Mouse (Mus musculus) brain, embryonic 14.5 days (tissue): ENCODE results near the gene Grb10.

Experiments
- CTCF ChIP-seq: fragments of 200-500 bp; IDR thresholded peaks from 2 replicates; pipeline ENCODE4 v1.5.1; 2012; ENCODE audit warnings: inconsistent platforms, mild to moderate bottlenecking, moderate library complexity, borderline replicate concordance; ENCODE audit not compliant: insufficient read depth, insufficient read length; ENCODE audit errors: extremely low read depth
- POLR2A ChIP-seq: fragments of 200-500 bp; IDR thresholded peaks from 2 replicates; pipeline ENCODE4 v1.6.1; 2012; ENCODE audit warnings: mild to moderate bottlenecking, inconsistent platforms, borderline replicate concordance; ENCODE audit not compliant: poor library complexity, insufficient read depth, insufficient read length, severe bottlenecking; ENCODE audit errors: extremely low read depth

DNA sequence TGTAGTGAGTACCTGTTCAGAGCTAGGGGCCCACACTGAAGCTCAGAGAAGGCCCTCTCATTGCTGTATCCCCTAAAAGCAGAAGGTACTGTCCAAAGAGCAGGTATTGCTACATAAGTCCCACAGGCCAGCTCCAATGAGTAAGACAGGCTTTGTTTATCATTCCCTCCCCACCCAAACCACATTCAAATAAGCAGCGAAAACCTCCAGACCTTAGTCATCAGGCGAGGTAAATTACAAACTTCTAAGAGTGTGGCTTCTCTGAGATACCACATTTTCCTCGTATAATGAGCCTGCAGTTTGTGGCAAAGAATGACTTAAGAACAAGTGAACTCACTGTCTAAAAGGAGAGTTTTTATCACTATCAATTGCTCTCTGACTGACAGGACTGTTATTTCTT lies 33.8 kb upstream of the Grb10 start:
- TF ChIP-seq CTCF (no peak), POLR2A (no peak)
